Mouse (Mus musculus): ENCODE data around the gene Pip5kl1. TPM values are rescaled to one million over a fixed set of nuclear protein-coding genes. Genes with fewer than 3 reads are reported as not detected.

Pip5kl1 gene
- total and polyA plus RNA-seq, 3 experiments = 0.13 to 0.71 TPM; not detected in 1

DNA sequence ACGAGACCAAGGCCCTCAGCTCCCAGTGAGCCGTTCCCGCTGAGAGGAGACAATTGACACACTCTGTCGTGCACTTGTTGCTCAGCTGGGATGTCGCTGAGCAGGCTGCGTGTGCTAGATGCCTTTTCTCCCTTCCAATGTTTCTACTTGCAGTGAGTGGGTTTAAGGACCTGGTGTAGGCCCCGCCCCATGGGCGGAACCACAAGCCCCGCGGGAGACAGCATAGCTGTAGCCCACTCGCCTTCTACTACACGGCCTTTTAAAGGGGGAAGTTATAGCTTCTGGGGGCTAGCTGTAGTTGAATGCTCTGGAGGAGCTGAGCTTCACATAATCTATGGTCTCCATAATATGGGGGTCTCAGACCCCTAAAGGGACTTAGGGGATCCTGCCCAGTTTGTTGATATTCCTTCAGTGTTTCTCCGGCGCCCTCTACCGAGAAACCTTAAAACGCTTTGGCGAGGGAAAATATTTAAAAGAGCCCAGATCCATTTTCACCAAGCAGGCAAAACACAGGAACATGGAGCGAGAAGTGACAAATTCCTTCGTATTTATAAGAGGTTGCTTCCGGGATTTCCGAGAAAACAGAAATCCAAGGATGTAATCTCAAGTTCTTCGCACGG is 36.1 kb downstream of the Pip5kl1 start:
- peak; percentile 52 for DNase-seq (ENCODE audit: low spot score)
- peaks cover 57% of the 10 kb centered on the region for H3K36me3 ChIP-seq (replicated peaks)
- no peaks in the 10 kb centered on the region for H3K27me3 ChIP-seq (ENCODE audit: insufficient read depth, low read length)
- peak overlapping the region; percentile 60; the same call in 1 of the 2 replicates for H3K4me3 ChIP-seq (ENCODE audit: low read depth, low read length)
- TF ChIP-seq POLR2AphosphoS5 (IDR thresholded peaks at IDR 0.05; ENCODE audit: insufficient replicate concordance, low read depth, low read length) (no peak), TAL1 (conservative IDR thresholded peaks at IDR 0.05; ENCODE audit: low read depth, low read length) (no peak), CTCF (IDR thresholded peaks at IDR 0.05; ENCODE audit: low read depth, low read length) (no peak), GATA2 (IDR thresholded peaks at IDR 0.05; ENCODE audit: borderline replicate concordance, low read depth, low read length) (no peak), GATA1 (IDR thresholded peaks at IDR 0.05; ENCODE audit: borderline replicate concordance, low read length) (no peak)
- peaks cover 63% of the 10 kb centered on the region for H3K4me1 ChIP-seq (ENCODE audit: insufficient read depth, low read depth, low read length)
- H3K9me3 ChIP-seq (replicated peaks) = no peaks in the 10 kb centered on the region
- ATAC-seq (ENCODE audit: extremely low read depth, insufficient number of reproducible peaks, low FRiP score, poor library complexity, severe bottlenecking) = no peak

DNA sequence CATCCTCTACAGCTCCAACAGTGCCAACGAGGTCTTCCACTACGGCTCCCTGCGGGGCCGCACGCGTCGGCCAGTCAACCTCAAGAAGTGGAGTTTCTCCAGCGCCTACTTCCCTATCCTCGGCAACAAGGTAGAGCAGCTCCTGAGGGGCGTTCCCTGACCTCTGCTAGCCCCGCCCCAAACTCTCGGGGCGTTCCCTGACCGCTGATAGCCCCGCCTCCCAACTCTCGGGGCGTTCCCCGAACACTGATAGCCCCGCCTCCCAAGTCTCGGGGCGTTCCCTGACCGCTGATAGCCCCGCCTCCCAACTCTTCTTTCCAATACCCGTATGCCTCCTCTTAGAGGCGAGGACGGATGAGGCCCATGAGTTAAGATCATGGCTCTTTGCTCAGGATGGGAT is 37.7 kb downstream of the Pip5kl1 start:
- ATAC-seq (ENCODE audit: extremely low read depth, insufficient number of reproducible peaks, low FRiP score, poor library complexity, severe bottlenecking) (no peak), DNase-seq (ENCODE audit: low spot score) (no peak)

DNA sequence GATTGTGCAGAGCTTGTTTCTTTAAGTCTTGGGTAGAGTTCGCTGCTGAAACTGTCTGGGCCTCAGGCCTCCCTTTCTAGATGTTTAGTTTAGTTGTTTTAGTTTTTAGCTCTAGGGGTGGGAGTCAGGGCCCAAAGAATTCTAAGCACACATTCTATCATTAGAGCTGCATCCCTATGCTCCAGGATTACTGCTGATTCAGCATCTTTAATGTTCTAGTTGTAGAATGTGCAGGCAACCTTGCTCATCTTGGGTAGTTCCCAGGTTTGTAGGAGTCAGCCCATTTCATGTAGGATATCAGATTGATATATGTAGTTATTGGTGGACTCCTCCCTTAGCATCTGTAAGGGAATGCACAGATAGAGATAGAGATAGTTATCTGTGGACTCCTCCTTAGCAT is 42.5 kb downstream of the Pip5kl1 start:
- no peak for DNase-seq (ENCODE audit: low spot score)
- H3K4me3 ChIP-seq (ENCODE audit: low read depth, low read length) = no peak overlapping the region
- no peak for ATAC-seq (ENCODE audit: extremely low read depth, insufficient number of reproducible peaks, low FRiP score, poor library complexity, severe bottlenecking)
- H3K36me3 ChIP-seq (replicated peaks) = peaks cover 96% of the 10 kb centered on the region
- TF ChIP-seq GATA1 (IDR thresholded peaks at IDR 0.05; ENCODE audit: borderline replicate concordance, low read length) = no peak
- no peak for TF ChIP-seq CTCF (IDR thresholded peaks at IDR 0.05; ENCODE audit: low read depth, low read length)
- no peak for TF ChIP-seq POLR2AphosphoS5 (IDR thresholded peaks at IDR 0.05; ENCODE audit: insufficient replicate concordance, low read depth, low read length)
- no peak for TF ChIP-seq TAL1 (conservative IDR thresholded peaks at IDR 0.05; ENCODE audit: low read depth, low read length)
- peaks cover 23% of the 10 kb centered on the region for H3K4me1 ChIP-seq (ENCODE audit: insufficient read depth, low read depth, low read length)
- H3K9me3 ChIP-seq (replicated peaks) = peaks cover 3% of the 10 kb centered on the region
- H3K27me3 ChIP-seq (ENCODE audit: insufficient read depth, low read length) = no peaks in the 10 kb centered on the region

More for the DNA sequence above, 37.7 kb downstream of the Pip5kl1 start:
- TF ChIP-seq TAL1 (conservative IDR thresholded peaks at IDR 0.05; ENCODE audit: low read depth, low read length) (no peak), GATA1 (IDR thresholded peaks at IDR 0.05; ENCODE audit: borderline replicate concordance, low read length) (no peak), CTCF (IDR thresholded peaks at IDR 0.05; ENCODE audit: low read depth, low read length) (no peak), GATA2 (IDR thresholded peaks at IDR 0.05; ENCODE audit: borderline replicate concordance, low read depth, low read length) (no peak), POLR2AphosphoS5 (IDR thresholded peaks at IDR 0.05; ENCODE audit: insufficient replicate concordance, low read depth, low read length) (no peak)
- Histone ChIP-seq H3K9me3 (replicated peaks) (no peaks in the 10 kb centered on the region), H3K4me1 (ENCODE audit: insufficient read depth, low read depth, low read length) (peaks cover 53% of the 10 kb centered on the region), H3K36me3 (replicated peaks) (peaks cover 72% of the 10 kb centered on the region), H3K4me3 (ENCODE audit: low read depth, low read length) (no peak overlapping the region), H3K27me3 (ENCODE audit: insufficient read depth, low read length) (no peaks in the 10 kb centered on the region)

DNA sequence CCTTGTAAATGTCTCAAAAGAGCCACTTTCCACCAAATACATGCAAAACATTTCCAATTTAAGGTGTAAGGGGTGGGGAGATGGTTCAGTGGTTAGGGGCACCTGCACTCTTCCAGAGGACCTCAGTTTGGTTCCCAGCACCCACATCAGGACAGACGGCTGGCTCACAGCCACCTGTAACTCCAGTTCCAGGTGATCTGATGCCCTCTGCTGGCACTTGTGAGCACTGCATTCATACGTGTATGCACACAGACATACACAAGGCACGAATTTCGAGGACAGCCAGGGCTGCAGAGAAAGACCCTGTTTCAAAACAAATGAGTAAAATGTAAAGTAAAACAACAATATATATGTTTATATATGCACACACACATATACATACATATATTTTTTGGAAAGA is 43.0 kb downstream of the Pip5kl1 start:
- no peaks in the 10 kb centered on the region for H3K27me3 ChIP-seq (ENCODE audit: insufficient read depth, low read length)
- no peak overlapping the region for H3K4me3 ChIP-seq (ENCODE audit: low read depth, low read length)
- H3K9me3 ChIP-seq (replicated peaks) = peaks cover 3% of the 10 kb centered on the region
- H3K4me1 ChIP-seq (ENCODE audit: insufficient read depth, low read depth, low read length) = peaks cover 21% of the 10 kb centered on the region
- TF ChIP-seq CTCF (IDR thresholded peaks at IDR 0.05; ENCODE audit: low read depth, low read length) (peak; percentile 25; the same call in 1 of the 2 replicates), GATA2 (IDR thresholded peaks at IDR 0.05; ENCODE audit: borderline replicate concordance, low read depth, low read length) (no peak), TAL1 (conservative IDR thresholded peaks at IDR 0.05; ENCODE audit: low read depth, low read length) (no peak)
- peaks cover 96% of the 10 kb centered on the region for H3K36me3 ChIP-seq (replicated peaks)
- ATAC-seq (ENCODE audit: extremely low read depth, insufficient number of reproducible peaks, low FRiP score, poor library complexity, severe bottlenecking) (no peak), DNase-seq (ENCODE audit: low spot score) (no peak)

DNA sequence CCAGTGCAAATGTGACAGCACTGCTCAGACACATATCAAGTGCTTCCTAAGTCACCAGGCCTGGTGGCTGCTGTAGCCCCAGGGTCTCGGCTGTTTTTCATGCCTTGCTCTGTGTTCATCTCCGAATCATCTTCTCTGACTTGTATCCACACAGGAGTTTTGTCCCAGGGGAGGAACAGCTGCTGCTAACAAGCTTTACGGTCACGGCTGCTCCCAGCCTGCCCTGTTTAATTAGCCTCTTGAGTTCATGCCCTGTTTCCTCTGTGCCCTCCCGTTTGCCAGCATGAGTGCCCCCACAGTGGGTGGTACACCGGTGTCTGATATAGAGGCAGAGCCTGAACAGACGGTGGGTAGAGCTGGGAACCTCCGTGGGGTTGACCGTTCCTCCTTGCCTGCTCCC is 43.5 kb downstream of the Pip5kl1 start:
- no peak for DNase-seq (ENCODE audit: low spot score)
- Histone ChIP-seq H3K27me3 (ENCODE audit: insufficient read depth, low read length) (no peaks in the 10 kb centered on the region), H3K4me3 (ENCODE audit: low read depth, low read length) (no peak overlapping the region), H3K9me3 (replicated peaks) (peaks cover 3% of the 10 kb centered on the region), H3K4me1 (ENCODE audit: insufficient read depth, low read depth, low read length) (peaks cover 21% of the 10 kb centered on the region), H3K36me3 (replicated peaks) (peaks cover 93% of the 10 kb centered on the region)
- no peak for ATAC-seq (ENCODE audit: extremely low read depth, insufficient number of reproducible peaks, low FRiP score, poor library complexity, severe bottlenecking)
- TF ChIP-seq CTCF (IDR thresholded peaks at IDR 0.05; ENCODE audit: low read depth, low read length) (no peak), GATA2 (IDR thresholded peaks at IDR 0.05; ENCODE audit: borderline replicate concordance, low read depth, low read length) (no peak), GATA1 (IDR thresholded peaks at IDR 0.05; ENCODE audit: borderline replicate concordance, low read length) (no peak), TAL1 (conservative IDR thresholded peaks at IDR 0.05; ENCODE audit: low read depth, low read length) (no peak), POLR2AphosphoS5 (IDR thresholded peaks at IDR 0.05; ENCODE audit: insufficient replicate concordance, low read depth, low read length) (no peak)

DNA sequence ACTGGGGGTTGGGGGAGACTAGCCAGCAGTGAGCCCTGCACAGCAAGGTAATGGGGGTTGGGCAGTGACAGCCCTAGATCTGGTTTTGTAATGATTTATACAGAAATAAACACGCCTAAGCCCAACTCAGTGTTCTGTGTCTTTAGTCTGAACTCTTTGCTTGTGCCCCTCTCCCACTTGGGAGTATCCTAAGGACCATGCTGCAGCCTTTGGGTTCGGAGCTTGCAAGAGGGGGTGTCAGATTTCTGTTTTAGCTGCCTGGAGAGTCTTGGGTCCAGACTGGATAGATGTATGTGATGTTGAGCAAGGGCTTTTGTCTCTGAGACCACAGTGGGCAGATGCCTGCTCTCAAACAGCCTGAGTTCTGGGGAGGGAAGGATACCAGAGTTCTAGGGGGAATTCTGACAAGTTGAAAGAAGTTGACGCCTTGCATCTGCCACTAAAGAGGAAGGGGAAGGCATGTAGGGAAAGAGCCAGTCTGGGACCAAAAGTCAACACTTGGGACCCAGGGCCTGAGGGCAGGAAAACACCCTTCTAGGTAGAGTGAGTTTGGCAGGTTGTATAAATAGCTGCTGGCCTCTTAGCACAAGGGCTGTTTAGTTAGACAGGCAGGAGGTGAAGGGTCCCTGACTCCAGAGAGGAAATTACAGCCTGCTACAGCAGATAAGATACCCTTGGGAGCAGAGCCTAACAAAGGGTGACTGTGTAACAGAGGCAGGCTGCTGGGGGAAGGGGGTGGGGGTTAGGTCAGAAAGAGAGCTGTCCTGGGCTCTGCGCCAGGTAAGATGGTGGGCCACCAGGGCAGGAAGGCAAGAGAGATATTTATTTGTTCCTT is 46.3 kb downstream of the Pip5kl1 start:
- peaks cover 3% of the 10 kb centered on the region for H3K9me3 ChIP-seq (replicated peaks)
- peaks cover 26% of the 10 kb centered on the region for H3K4me1 ChIP-seq (ENCODE audit: insufficient read depth, low read depth, low read length)
- ATAC-seq (ENCODE audit: extremely low read depth, insufficient number of reproducible peaks, low FRiP score, poor library complexity, severe bottlenecking) = no peak
- H3K4me3 ChIP-seq (ENCODE audit: low read depth, low read length) = no peak overlapping the region
- DNase-seq (ENCODE audit: low spot score) = peak; percentile 48
- peaks cover 69% of the 10 kb centered on the region for H3K36me3 ChIP-seq (replicated peaks)
- no peak for TF ChIP-seq CTCF (IDR thresholded peaks at IDR 0.05; ENCODE audit: low read depth, low read length)
- no peak for TF ChIP-seq TAL1 (conservative IDR thresholded peaks at IDR 0.05; ENCODE audit: low read depth, low read length)
- TF ChIP-seq POLR2AphosphoS5 (IDR thresholded peaks at IDR 0.05; ENCODE audit: insufficient replicate concordance, low read depth, low read length) = no peak
- TF ChIP-seq GATA2 (IDR thresholded peaks at IDR 0.05; ENCODE audit: borderline replicate concordance, low read depth, low read length) = no peak
- TF ChIP-seq GATA1 (IDR thresholded peaks at IDR 0.05; ENCODE audit: borderline replicate concordance, low read length) = no peak
- H3K27me3 ChIP-seq (ENCODE audit: insufficient read depth, low read length) = peaks cover 13% of the 10 kb centered on the region
